Mouse (Mus musculus): ENCODE results near the gene Shroom1.

GRCm38 (mm10) chr11:53502039-53502765, 45.2 kb downstream of the Shroom1 start:
- TF ChIP-seq CTCF (IDR thresholded peaks at IDR 0.05; ENCODE audit: control insufficient read depth, insufficient read depth, insufficient read length) = peak; percentile 10
- no peak for TF ChIP-seq USF1 (IDR thresholded peaks at IDR 0.05; ENCODE audit: low read depth)
